Mouse (Mus musculus): Measurements from ENCODE around the gene Adcy9. TPM values are rescaled to one million over a fixed set of nuclear protein-coding genes. Genes with fewer than 3 reads are reported as not detected.

Gene Adcy9
- polyA plus RNA-seq, 1 experiment from 2014 or later = 6.3 TPM

- Histone ChIP-seq H3K4me3 (replicated peaks; ENCODE audit: low read length) (no peak overlapping the region), H3K27ac (no peak overlapping the region), H3K36me3 (replicated peaks; ENCODE audit: control insufficient read depth, insufficient read depth) (no peaks in the 10 kb centered on the region), H3K9ac (no peak overlapping the region), H3K9me3 (ENCODE audit: control insufficient read depth, low read length) (no peaks in the 10 kb centered on the region), H3K4me2 (replicated peaks) (no peak overlapping the region), H3K4me1 (replicated peaks; ENCODE audit: control insufficient read depth, insufficient read depth, low read length) (no peaks in the 10 kb centered on the region), H3K27me3 (ENCODE audit: control insufficient read depth, insufficient read depth, low read length) (no peaks in the 10 kb centered on the region)
- ATAC-seq (ENCODE audit: low FRiP score) (no peak), DNase-seq (ENCODE audit: low spot score) (no peak)
- 83% methylated on average over 2 of the region's 2 CpGs for WGBS
Measured at GRCm38 (mm10) chr16:4398782-4399181, 21.5 kb downstream of the Adcy9 start.

GRCm38 (mm10) chr16:4397636-4398035 is 22.7 kb downstream of the Adcy9 start:
- no peak for DNase-seq (ENCODE audit: low spot score)
- H3K27me3 ChIP-seq (ENCODE audit: control insufficient read depth, insufficient read depth, low read length) = no peaks in the 10 kb centered on the region
- no peaks in the 10 kb centered on the region for H3K4me1 ChIP-seq (replicated peaks; ENCODE audit: control insufficient read depth, insufficient read depth, low read length)
- WGBS = 94% methylated on average over 7 of the region's 7 CpGs
- H3K9me3 ChIP-seq (ENCODE audit: control insufficient read depth, low read length) = no peaks in the 10 kb centered on the region
- H3K36me3 ChIP-seq (replicated peaks; ENCODE audit: control insufficient read depth, insufficient read depth) = no peaks in the 10 kb centered on the region
- ATAC-seq (ENCODE audit: low FRiP score) = no peak
- no peak overlapping the region for H3K27ac ChIP-seq
- no peak overlapping the region for H3K9ac ChIP-seq
- no peak overlapping the region for H3K4me3 ChIP-seq (replicated peaks; ENCODE audit: low read length)
- H3K4me2 ChIP-seq (replicated peaks) = no peak overlapping the region

- no peaks in the 10 kb centered on the region for H3K27me3 ChIP-seq (ENCODE audit: control insufficient read depth, insufficient read depth, low read length)
- no peak overlapping the region for H3K4me3 ChIP-seq (replicated peaks; ENCODE audit: low read length)
- H3K27ac ChIP-seq = no peak overlapping the region
- H3K4me1 ChIP-seq (replicated peaks; ENCODE audit: control insufficient read depth, insufficient read depth, low read length) = no peaks in the 10 kb centered on the region
- no peak for DNase-seq (ENCODE audit: low spot score)
- no peak overlapping the region for H3K4me2 ChIP-seq (replicated peaks)
- no peaks in the 10 kb centered on the region for H3K36me3 ChIP-seq (replicated peaks; ENCODE audit: control insufficient read depth, insufficient read depth)
- no peak overlapping the region for H3K9ac ChIP-seq
- 77% methylated on average over 10 of the region's 10 CpGs for WGBS
- no peaks in the 10 kb centered on the region for H3K9me3 ChIP-seq (ENCODE audit: control insufficient read depth, low read length)
- ATAC-seq (ENCODE audit: low FRiP score) = no peak
Measured at GRCm38 (mm10) chr16:4395687-4396341, 24.5 kb downstream of the Adcy9 start.

GRCm38 (mm10) chr16:4394991-4395590 is 25.2 kb downstream of the Adcy9 start:
- Histone ChIP-seq H3K27me3 (ENCODE audit: control insufficient read depth, insufficient read depth, low read length) (no peaks in the 10 kb centered on the region), H3K4me2 (replicated peaks) (no peak overlapping the region), H3K9me3 (ENCODE audit: control insufficient read depth, low read length) (no peaks in the 10 kb centered on the region), H3K4me1 (replicated peaks; ENCODE audit: control insufficient read depth, insufficient read depth, low read length) (no peaks in the 10 kb centered on the region), H3K27ac (no peak overlapping the region), H3K4me3 (replicated peaks; ENCODE audit: low read length) (no peak overlapping the region), H3K36me3 (replicated peaks; ENCODE audit: control insufficient read depth, insufficient read depth) (no peaks in the 10 kb centered on the region), H3K9ac (no peak overlapping the region)
- WGBS = 90% methylated on average over 4 of the region's 4 CpGs
- DNase-seq (ENCODE audit: low spot score) = no peak
- no peak for ATAC-seq (ENCODE audit: low FRiP score)

- Histone ChIP-seq H3K4me1 (replicated peaks; ENCODE audit: control insufficient read depth, insufficient read depth, low read length) (no peaks in the 10 kb centered on the region), H3K27ac (no peak overlapping the region), H3K4me2 (replicated peaks) (no peak overlapping the region), H3K27me3 (ENCODE audit: control insufficient read depth, insufficient read depth, low read length) (no peaks in the 10 kb centered on the region), H3K4me3 (replicated peaks; ENCODE audit: low read length) (no peak overlapping the region), H3K9ac (no peak overlapping the region), H3K36me3 (replicated peaks; ENCODE audit: control insufficient read depth, insufficient read depth) (no peaks in the 10 kb centered on the region), H3K9me3 (ENCODE audit: control insufficient read depth, low read length) (no peaks in the 10 kb centered on the region)
- 83% methylated on average over 4 of the region's 4 CpGs for WGBS
- no peak for DNase-seq (ENCODE audit: low spot score)
- ATAC-seq (ENCODE audit: low FRiP score) = no peak
Measured at GRCm38 (mm10) chr16:4383473-4384038, 36.7 kb downstream of the Adcy9 start.

- no peak overlapping the region for H3K27ac ChIP-seq
- H3K27me3 ChIP-seq (ENCODE audit: control insufficient read depth, insufficient read depth, low read length) = no peaks in the 10 kb centered on the region
- no peaks in the 10 kb centered on the region for H3K36me3 ChIP-seq (replicated peaks; ENCODE audit: control insufficient read depth, insufficient read depth)
- ATAC-seq (ENCODE audit: low FRiP score) = no peak
- no peak overlapping the region for H3K4me2 ChIP-seq (replicated peaks)
- 93% methylated on average over 3 of the region's 3 CpGs for WGBS
- DNase-seq (ENCODE audit: low spot score) = no peak
- H3K4me1 ChIP-seq (replicated peaks; ENCODE audit: control insufficient read depth, insufficient read depth, low read length) = no peaks in the 10 kb centered on the region
- no peak overlapping the region for H3K9ac ChIP-seq
- H3K4me3 ChIP-seq (replicated peaks; ENCODE audit: low read length) = no peak overlapping the region
- no peaks in the 10 kb centered on the region for H3K9me3 ChIP-seq (ENCODE audit: control insufficient read depth, low read length)
Measured at GRCm38 (mm10) chr16:4382406-4382805, 37.9 kb downstream of the Adcy9 start.

GRCm38 (mm10) chr16:4381487-4381886 is 38.8 kb downstream of the Adcy9 start:
- no peaks in the 10 kb centered on the region for H3K27me3 ChIP-seq (ENCODE audit: control insufficient read depth, insufficient read depth, low read length)
- no peaks in the 10 kb centered on the region for H3K4me1 ChIP-seq (replicated peaks; ENCODE audit: control insufficient read depth, insufficient read depth, low read length)
- no peak for ATAC-seq (ENCODE audit: low FRiP score)
- H3K36me3 ChIP-seq (replicated peaks; ENCODE audit: control insufficient read depth, insufficient read depth) = no peaks in the 10 kb centered on the region
- no peaks in the 10 kb centered on the region for H3K9me3 ChIP-seq (ENCODE audit: control insufficient read depth, low read length)
- no peak overlapping the region for H3K4me2 ChIP-seq (replicated peaks)
- H3K27ac ChIP-seq = no peak overlapping the region
- H3K4me3 ChIP-seq (replicated peaks; ENCODE audit: low read length) = no peak overlapping the region
- DNase-seq (ENCODE audit: low spot score) = no peak
- WGBS = 79% methylated on average over 4 of the region's 4 CpGs
- H3K9ac ChIP-seq = no peak overlapping the region

- Histone ChIP-seq H3K4me2 (replicated peaks) (no peak overlapping the region), H3K4me3 (replicated peaks; ENCODE audit: low read length) (no peak overlapping the region), H3K9ac (no peak overlapping the region), H3K4me1 (replicated peaks; ENCODE audit: control insufficient read depth, insufficient read depth, low read length) (no peaks in the 10 kb centered on the region), H3K27me3 (ENCODE audit: control insufficient read depth, insufficient read depth, low read length) (no peaks in the 10 kb centered on the region), H3K27ac (no peak overlapping the region), H3K36me3 (replicated peaks; ENCODE audit: control insufficient read depth, insufficient read depth) (no peaks in the 10 kb centered on the region), H3K9me3 (ENCODE audit: control insufficient read depth, low read length) (no peaks in the 10 kb centered on the region)
- ATAC-seq (ENCODE audit: low FRiP score) (no peak), DNase-seq (ENCODE audit: low spot score) (no peak)
- 90% methylated on average over 1 of the region's 1 CpGs for WGBS
Measured at GRCm38 (mm10) chr16:4378788-4379187, 41.5 kb downstream of the Adcy9 start.

- Histone ChIP-seq H3K4me1 (replicated peaks; ENCODE audit: control insufficient read depth, insufficient read depth, low read length) (no peaks in the 10 kb centered on the region), H3K9me3 (ENCODE audit: control insufficient read depth, low read length) (no peaks in the 10 kb centered on the region), H3K27ac (no peak overlapping the region), H3K36me3 (replicated peaks; ENCODE audit: control insufficient read depth, insufficient read depth) (no peaks in the 10 kb centered on the region), H3K9ac (no peak overlapping the region), H3K27me3 (ENCODE audit: control insufficient read depth, insufficient read depth, low read length) (no peaks in the 10 kb centered on the region), H3K4me2 (replicated peaks) (no peak overlapping the region), H3K4me3 (replicated peaks; ENCODE audit: low read length) (no peak overlapping the region)
- DNase-seq (ENCODE audit: low spot score) = no peak
- 75% methylated on average over 5 of the region's 5 CpGs for WGBS
- ATAC-seq (ENCODE audit: low FRiP score) = no peak
Measured at GRCm38 (mm10) chr16:4377556-4377955, 42.7 kb downstream of the Adcy9 start.

Measured in hindbrain, embryonic 14.5 days (tissue).